Mouse (Mus musculus) heart, postnatal 4 days (tissue): ENCODE results near the gene Gm49358. TPM values are rescaled to one million over a fixed set of nuclear protein-coding genes. Genes with fewer than 3 reads are reported as not detected.

ENCODE experiments used
- DNase-seq: peaks from one replicate; pipeline ENCODE4 v3.0.0; 2021
- total RNA-seq, 2 experiments: library from RNA; stranded (reverse); gene quantifications; 2 replicates each; pipeline ENCODE4 v1.2.3; 2021

Gene Gm49358
- total RNA-seq, 2 experiments from 2014 or later, result 12.8 to 14.2 TPM

GRCm38 (mm10) chr10:86814292-86815131, 50.7 kb downstream of the Gm49358 start:
- DNase-seq, result peak; percentile 36

GRCm38 (mm10) chr10:86815133-86815532, 51.4 kb downstream of the Gm49358 start:
- DNase-seq, result no peak

- DNase-seq, result peak; percentile 77
Measured at GRCm38 (mm10) chr10:86819649-86820165, 55.9 kb downstream of the Gm49358 start.

GRCm38 (mm10) chr10:86821014-86821413, 57.2 kb downstream of the Gm49358 start:
- no peak for DNase-seq

GRCm38 (mm10) chr10:86824093-86824492, 60.3 kb downstream of the Gm49358 start:
- DNase-seq, result no peak

GRCm38 (mm10) chr10:86824871-86825270, 61.1 kb downstream of the Gm49358 start:
- no peak for DNase-seq

- DNase-seq, result peak; percentile 87
Measured at GRCm38 (mm10) chr10:86825871-86826522, 62.2 kb downstream of the Gm49358 start.

GRCm38 (mm10) chr10:86826929-86827328, 63.2 kb downstream of the Gm49358 start:
- no peak for DNase-seq

GRCm38 (mm10) chr10:86828221-86829135, 64.7 kb downstream of the Gm49358 start:
- no peak for DNase-seq

- no peak for DNase-seq
Measured at GRCm38 (mm10) chr10:86829515-86829914, 65.7 kb downstream of the Gm49358 start.

- no peak for DNase-seq
Measured at GRCm38 (mm10) chr10:86836784-86837183, 73.0 kb downstream of the Gm49358 start.

GRCm38 (mm10) chr10:86838827-86839226, 75.1 kb downstream of the Gm49358 start:
- DNase-seq, result no peak

- no peak for DNase-seq
Measured at GRCm38 (mm10) chr10:86842659-86843058, 78.9 kb downstream of the Gm49358 start.

GRCm38 (mm10) chr10:86846926-86847467, 83.2 kb downstream of the Gm49358 start:
- no peak for DNase-seq

GRCm38 (mm10) chr10:86849087-86849486, 85.3 kb downstream of the Gm49358 start:
- DNase-seq, result no peak

GRCm38 (mm10) chr10:86849508-86849907, 85.7 kb downstream of the Gm49358 start:
- no peak for DNase-seq

GRCm38 (mm10) chr10:86852160-86852559, 88.4 kb downstream of the Gm49358 start:
- DNase-seq, result no peak

GRCm38 (mm10) chr10:86853433-86853832, 89.7 kb downstream of the Gm49358 start:
- no peak for DNase-seq

- no peak for DNase-seq
Measured at GRCm38 (mm10) chr10:86860396-86860795, 96.6 kb downstream of the Gm49358 start.

GRCm38 (mm10) chr10:86862496-86862895, 98.7 kb downstream of the Gm49358 start:
- no peak for DNase-seq

- no peak for DNase-seq
Measured at GRCm38 (mm10) chr10:86863429-86863828, 99.7 kb downstream of the Gm49358 start.

GRCm38 (mm10) chr10:86872121-86872520, 108.3 kb downstream of the Gm49358 start:
- DNase-seq, result no peak
